Mouse (Mus musculus) gastrocnemius, postnatal 10 days (tissue): ENCODE measurements around the gene Flnb. TPM values are rescaled to one million over a fixed set of nuclear protein-coding genes. Genes with fewer than 3 reads are reported as not detected.
A peak's percentile ranks its signal among the peaks of the same experiment; 100 is the strongest.

Experiments used
- DNase-seq: peaks from one replicate; pipeline ENCODE4 v3.0.0; 2021; ENCODE audit warnings: mixed read lengths
- long read RNA-seq, 2 experiments: library from polyadenylated mRNA; stranded (forward); transcript quantifications; one replicate each; pipeline ENCODE4 v2.0.0; 2021
- total RNA-seq, 2 experiments: library from RNA; stranded (reverse); gene quantifications; 2 replicates each; pipeline ENCODE4 v1.2.3; 2021

Gene Flnb
- total RNA-seq: 10 to 100 TPM; 29.5 to 30.8 TPM
- long read RNA-seq, experiment 1, full-length matches to known transcripts: 1 of 12 reads
- long read RNA-seq, experiment 1, partial matches to known transcripts: 8 of 12 reads
- long read RNA-seq, experiment 1, other reads (novel, unspliced or antisense): 3 of 12 reads
- long read RNA-seq, experiment 2, partial matches to known transcripts: 8 of 11 reads
- long read RNA-seq, experiment 2, other reads (novel, unspliced or antisense): 3 of 11 reads

DNA sequence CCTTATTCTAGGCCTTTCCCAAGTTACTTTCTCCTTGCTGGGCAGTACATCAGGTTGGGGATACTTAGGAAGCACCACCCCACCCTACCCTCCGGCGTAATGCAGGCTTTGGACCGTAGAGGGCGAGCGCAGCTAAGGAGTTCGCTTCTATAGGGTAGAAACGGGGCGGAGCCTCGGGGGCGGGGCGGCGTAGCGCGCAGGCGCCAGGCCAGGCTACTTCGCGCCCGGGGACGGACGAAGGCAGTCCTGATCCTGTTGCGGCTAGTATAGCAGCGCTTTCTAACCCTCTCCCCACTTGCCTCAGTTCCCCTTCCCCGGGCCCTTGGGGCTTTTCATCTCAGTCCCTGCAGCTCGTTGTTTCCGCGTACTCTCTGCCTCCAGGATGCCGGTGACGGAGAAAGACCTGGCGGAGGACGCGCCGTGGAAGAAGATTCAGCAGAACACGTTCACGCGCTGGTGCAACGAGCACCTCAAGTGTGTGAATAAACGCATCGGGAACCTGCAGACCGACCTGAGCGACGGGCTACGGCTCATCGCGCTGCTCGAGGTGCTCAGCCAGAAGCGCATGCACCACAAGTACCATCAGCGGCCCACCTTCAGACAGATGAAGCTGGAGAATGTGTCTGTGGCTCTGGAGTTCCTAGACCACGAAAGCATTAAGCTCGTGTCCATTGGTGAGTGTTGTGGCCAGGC lies at the start of gene Flnb:
TSS of gene Flnb (plus strand) at position 188 of the 693 bp plus-strand sequence.
- peak; percentile 97 for DNase-seq

DNA sequence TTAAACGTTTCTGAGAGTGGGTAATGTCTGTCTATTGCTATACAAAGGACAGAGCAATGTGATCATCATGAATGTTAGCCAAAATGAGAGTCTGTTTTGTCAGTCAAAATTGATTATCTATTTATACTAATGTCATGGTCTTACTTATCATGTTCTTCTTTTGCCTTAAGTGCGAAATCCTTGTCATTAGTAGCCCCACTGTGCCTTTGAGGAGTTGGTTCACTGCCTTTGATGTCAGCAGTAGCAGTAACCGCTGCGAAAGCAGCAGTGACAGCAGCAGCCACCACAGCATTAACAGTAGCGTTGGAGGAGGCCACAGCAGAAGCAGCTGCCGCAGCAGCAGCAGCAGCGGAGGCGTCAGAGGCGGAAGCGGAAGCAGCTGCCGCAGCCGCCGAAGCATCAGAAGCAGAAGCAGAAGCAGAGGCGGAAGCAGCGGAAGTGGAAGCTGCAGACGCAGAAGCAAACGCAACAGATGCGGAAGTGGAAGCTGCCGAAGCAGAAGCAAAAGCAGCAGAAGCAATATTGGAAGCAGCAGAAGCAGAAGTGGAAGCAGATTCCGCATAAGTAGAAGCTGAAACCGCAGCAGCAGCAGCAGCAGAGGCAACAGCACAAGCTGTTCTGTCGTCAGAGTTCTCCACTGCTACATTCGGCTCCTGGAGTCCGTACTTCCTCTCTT lies 43.9 kb upstream of the Flnb start:
- DNase-seq: peak; percentile 23

DNA sequence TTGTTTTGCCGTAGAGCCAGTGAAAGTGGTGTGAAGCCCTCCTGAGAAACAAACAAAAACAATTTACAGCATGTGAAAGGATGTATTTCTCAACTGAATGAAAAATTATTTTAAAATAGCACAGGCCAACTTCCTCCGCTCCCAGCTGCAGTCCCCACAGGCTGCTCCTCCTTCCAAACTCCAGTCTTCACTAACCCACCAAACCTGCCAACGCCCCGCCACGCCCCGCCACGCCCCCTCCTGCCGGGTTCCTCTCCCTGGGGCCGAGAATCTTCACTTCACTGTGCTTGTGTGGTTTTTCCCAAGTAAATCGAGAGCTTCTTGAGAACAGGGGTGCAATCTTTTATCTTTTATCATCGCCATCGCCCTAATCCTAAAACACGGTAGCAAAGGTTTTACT lies 31.7 kb upstream of the Flnb start:
- DNase-seq: no peak

DNA sequence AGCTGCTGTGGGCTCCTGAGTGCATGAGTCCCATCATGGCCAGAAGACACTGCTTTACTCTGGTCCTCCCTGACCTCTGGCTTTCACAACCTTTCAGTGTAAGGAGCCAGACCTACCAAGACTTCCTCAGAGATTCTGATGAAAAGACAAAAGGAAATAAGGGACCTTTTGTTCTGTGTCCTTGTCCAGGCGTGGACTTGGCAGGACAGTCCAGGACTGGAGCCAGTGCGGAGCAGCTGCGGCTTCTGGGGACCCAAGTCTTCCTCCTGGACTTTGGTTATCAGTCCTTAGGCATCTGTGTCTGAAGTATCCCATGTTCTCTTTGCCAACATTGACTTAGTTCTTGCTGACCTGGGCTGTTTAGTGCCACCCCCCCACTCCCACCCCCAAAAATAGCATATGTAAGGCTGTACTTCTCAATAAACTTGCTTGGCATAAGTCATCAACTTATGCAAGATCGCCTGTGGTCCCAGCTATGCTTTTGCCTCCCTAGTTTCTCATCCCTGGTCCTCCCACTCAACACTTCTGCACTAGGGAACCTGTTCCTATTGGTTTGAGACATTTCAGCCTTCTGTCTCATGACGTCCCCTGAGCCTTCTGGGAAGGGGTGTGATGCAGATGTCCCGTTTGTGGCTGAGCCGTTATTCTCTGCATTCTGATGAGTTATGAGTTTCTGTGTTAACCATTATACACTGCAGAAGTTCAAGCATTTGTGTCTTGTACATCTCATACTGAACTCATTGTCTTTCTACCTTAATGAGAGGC lies 28.3 kb upstream of the Flnb start:
- no peak for DNase-seq

DNA sequence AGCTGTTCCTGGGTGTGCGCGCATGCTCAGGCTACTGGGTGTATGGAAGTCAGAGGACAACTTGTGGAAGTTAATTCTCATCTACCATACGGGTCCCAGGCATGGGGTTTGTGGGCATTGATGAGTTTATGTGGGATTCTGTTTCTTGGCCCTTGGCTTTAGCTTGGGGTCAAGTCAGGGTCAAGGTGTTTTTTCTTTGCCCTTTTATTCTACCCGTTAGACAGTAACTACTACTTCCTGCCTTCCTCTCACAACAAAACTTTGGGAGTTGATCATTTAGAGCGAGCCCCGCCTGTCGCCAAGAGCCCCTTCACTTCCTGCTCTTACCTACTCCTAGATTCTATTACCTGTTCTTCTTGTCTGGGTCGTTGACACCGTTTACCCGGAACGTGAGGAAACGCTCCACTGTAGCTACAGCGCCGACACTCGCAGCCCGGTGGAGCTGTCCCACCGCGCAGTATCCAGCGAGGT lies 26.7 kb upstream of the Flnb start:
- no peak for DNase-seq

DNA sequence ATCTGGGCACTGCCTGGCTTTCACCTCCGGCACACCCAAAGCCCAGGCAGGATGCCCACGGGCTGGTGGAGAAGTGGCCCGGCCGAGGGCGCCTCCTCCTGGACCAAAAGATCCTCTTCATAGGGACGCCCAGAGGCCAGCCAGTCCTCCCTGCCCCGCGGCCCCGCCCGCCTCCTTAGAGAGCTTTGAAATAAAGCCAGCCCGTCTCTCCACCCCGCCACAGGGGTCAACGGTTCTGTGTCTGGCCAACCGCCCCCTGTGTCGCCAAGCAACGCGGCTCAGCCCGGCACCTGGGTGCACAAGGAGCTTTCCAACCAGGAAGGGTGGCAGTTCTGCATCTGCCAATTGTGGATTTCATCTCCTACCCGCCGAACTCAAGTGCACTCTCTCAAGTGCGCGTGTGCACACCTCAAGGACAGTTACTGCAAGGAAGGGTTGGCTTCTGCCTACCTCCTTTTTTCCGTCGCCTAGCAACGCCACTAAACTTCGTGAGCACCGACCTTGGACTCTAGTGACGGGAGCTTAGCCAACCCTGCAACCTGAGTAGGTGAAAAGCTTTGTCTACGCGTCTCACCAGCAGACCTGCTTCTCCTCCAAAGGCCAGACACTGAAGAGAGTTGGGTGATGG lies 26.1 kb upstream of the Flnb start, which contains the start of gene Gm26661:
TSS of gene Gm26661 (plus strand) at position 56 of the 628 bp plus-strand sequence.
- DNase-seq: peak; percentile 70

DNA sequence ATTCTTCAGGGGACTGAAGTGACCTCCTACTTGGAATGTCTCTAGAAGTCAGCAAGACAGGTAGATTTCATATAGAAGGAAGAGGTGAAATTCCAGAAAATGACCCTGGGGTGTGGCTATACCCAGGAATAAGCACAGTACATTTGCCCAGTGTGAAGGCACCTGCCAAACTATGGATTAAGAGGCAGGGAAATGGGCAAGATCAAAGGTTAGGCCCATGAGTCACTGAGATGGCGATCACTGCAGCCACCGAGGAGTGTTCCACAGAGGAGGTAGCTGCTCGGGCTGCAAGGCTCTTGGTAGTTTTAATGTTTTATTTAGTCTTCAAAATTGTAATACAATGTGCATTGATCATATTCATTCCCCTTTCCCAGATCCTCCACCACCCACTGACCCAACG lies 21.8 kb upstream of the Flnb start:
- no peak for DNase-seq

DNA sequence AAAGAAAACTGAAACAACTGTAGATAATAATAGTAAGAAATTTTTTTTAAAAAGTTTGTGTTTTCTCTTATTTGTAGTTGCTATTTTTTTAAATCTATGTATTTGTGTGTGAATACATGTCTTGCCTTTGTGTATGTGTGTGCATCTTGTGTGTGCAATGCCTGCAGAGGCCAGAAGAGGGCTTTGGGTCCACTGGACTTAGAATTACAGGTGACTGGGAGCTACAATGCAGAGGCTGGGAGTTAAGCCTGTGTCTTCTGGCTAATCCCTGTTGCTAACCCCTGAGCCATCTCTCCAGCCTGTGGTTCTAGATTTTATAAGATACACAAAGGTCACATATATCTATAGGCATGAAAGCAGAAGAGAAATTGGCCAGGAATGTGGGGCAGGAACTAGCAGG lies 17.1 kb upstream of the Flnb start:
- DNase-seq: no peak

DNA sequence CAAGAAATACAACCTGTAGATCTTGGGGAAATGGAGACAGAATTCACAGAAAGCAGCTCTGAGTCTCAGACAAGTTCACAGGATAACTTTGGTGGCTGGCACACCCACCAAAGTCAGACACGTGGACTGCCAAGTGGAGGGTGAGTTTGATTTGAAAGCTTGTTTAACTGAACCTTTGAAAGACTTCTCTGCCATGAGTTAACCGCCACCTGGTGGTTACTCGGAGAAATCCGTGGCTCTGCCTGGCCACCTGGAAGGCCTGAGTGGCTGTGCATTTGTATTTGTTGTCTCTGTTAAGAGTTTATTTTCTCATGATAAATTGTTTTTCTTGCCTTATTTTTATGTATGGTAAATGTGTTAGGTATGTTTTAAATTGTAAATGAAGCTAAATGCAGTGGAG lies 15.9 kb upstream of the Flnb start:
- peak; percentile 34 for DNase-seq

DNA sequence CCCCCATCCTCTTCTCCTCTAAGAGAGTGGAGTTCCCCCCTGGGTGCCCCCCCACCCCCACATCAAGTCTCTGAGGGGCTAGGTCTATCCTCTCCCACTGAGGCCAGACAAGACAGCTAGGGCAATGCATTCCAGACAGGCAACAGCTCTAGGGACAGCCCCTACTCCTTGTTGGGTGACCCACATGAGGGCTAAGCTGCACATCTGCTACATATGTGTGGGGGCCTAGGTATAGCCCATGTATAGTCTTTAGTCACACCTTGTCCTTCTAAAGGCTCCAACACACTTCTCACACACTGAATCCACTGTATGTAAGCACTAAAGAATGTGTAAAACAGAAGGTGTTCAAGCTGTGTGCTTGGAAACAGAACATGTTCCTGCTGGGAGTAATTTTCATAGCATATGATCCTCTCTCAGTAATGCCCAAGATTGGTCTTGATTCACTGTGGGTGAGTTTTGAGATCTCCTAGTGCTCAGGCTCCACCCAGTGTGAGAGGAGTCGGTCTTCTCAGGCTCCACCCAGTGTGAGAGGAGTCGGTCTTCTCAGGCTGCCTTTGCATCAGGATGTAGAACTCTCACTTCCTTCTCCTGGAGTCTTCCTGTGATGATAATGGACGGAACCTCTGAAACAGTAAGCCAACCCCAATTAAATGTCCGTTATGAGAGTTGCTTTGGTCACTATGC lies 13.7 kb upstream of the Flnb start:
- DNase-seq: no peak

DNA sequence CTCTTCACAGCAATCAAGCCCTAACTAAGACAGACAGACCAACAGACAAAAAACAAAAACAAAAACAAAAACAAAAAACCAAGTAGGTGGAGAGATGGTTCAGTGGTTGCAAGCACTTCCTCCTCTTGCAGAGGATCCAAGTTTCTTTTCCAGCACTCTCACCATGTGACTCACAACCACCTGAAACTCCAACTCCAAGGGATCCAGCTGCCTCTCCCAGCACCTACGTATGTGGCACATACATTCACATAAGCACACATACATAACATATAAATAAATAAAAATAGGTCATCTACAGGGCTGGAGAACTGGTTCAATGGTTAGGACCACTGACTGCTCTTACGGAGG lies 13.2 kb upstream of the Flnb start:
- DNase-seq: no peak

DNA sequence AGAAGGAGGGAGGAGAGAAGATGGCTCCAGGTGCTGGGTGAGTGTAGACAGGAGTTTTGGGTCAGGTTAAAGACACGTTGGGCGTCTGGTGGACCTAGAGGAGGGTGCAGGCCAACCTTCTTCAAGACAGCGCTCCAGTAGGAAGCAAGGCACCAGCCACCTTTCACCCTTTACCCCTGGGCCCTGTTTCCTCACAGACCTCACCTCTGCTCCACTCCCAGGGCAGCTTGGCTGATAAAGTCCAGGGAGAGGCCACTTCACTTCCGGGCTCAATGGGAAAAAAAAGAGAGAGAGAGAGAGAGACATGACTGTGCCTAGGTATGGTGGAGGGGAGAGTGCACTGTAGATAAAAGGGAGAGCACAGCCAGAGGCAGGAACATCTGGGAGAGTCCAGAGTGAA lies 10.0 kb upstream of the Flnb start:
- no peak for DNase-seq

DNA sequence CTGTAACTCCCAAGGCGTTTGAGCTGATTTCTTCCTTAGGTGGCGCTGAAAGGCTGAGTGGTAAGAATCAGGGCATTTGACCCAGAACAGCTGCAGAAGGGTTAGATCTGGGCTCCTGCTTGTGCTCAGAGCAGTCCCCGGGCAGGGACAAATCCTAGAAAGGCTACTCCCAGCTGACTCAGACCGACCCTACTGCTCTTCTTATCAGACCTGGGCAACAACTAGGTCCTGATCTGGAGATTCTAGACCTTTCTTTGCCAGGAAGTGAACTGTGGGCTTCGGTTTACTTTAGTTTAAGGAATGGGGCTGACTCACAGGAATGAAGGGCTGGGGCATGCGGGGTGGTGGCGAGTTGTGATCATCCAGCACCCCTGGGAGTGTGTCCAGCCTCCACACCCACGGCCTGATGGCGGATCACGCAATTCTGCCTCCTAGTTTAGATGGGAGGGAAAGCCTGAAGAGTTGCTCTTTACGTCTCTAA lies 9.2 kb upstream of the Flnb start:
- no peak for DNase-seq

DNA sequence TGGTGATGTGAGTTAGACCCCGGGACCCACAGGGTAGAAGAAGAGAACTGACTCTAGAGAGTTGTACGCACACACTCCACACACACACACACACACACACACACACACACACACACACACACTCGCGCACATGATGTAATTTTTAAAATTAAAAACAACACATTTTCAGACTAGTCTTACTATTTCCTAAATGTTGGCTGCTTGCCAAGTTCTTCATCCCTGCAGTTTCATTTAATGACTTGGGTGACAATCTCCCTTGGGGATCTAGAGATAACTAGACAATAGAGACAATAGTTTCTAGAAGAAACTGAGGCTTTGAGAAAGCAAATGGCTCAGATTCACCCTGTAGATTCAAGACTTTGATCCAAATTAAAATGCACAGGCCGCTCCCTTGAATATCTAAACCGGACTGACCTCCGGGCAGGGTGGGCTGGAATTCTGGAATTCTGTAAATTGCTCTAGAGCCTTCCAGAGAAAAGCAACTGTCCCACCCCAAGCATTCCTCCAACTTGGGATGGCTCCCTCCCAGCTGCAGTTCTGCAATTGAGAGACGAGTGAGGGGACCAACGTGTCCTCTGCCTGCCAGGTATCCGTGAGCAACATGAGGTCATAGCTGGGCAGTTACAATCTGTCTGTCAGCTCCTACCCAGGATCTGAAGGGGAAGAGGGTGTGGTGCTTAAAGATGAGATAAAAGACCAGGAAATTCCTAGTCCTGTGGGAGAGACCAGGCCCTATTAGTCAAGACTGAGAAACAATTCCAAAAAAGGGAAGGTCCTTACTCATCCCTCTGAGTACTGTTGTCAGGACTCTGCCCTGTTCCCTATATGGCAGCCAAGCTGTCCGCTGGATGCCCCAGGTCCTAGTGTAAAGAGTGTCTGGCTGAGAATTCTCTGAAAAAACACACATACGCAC lies 8.5 kb upstream of the Flnb start:
- no peak for DNase-seq

DNA sequence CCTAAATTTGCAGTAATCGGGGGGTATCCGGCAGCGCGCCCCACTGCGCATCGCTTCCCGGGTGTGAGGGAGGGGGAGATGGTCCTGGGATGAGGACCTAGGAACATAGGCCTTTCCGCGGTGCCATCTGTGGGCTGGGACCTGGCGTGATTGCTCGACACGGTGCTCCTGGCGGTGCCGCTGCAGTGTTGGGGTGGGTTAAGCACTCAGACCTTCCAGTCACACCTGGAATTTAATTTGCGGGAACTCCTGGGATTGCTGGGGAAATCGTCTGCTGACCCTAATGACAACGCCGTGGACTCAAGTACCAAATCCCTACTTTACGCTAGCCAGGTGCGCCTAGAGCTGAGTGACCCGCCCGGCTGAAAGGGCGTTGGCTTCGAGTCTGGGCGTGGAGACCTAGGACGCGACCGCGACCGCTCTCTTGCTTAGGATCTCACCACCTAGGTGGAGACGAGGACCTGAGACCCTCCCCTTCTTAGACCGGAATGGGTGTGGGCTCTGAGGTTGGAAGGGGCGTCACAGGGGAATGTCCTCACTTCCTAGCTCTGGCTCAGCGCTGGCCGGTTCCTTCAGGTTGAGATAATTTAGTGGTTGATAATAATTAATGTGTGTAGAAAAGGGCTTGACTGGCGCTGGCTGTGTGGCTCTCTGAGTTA lies 835 bp downstream of the Flnb start:
- peak; percentile 14 for DNase-seq

DNA sequence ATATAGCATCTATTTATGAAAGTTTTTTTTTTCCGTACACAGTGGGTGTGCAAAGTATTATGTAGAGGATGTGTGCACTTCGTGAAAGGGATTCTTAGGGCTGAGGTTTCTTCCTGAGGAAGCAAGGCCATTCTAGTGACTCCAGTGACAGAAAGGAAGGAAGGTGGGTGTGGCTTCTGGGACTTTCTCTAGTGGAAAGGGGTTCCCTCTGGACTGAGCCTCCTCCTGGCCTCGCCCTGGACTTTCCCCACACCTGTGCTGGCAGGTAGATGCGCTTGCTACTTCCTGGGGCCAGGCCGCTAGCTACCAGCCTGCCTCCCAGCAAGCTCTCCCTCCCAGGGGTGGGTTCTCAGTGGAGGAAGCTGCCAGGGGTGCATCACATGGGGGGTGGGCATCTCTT lies 1.7 kb downstream of the Flnb start:
- no peak for DNase-seq

DNA sequence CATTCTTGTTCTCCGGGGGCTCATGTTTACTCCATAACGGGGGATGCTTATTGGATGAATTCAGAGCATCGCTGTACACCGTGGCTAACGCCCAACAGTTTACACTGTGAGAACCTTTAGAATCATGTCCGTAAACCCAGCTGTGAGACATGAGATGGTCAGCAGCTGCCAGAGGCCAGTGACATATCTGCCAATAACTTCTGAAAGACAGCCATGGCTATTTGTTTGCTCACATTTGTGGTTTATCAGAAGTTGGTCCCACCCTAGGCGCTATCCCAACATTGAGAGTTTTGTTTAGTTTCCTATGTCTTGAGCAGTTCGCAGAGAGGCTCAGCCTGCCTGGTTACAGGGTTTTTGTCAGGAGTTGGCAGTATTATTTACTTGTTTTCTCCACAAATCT lies 3.6 kb downstream of the Flnb start:
- DNase-seq: no peak

DNA sequence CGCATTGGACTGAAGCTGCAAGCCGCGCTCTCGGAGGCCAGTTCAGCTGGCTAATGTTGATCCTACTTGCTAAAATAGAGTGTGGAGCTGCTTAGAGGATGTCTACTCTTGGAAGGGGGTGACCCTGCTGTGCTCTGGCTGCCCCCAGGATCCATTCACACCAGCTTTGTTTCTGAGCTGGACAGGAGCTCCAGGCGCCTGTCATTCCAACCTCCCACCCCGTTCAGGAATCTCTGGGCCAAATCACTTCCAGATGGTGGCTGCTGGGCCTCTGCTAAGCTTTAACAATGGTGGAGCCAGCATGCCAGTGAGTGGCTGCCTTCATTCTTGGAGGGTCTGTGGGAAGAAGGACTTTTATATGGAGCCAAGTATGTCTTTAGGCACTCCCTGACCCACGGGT lies 4.9 kb downstream of the Flnb start:
- DNase-seq: peak; percentile 23

DNA sequence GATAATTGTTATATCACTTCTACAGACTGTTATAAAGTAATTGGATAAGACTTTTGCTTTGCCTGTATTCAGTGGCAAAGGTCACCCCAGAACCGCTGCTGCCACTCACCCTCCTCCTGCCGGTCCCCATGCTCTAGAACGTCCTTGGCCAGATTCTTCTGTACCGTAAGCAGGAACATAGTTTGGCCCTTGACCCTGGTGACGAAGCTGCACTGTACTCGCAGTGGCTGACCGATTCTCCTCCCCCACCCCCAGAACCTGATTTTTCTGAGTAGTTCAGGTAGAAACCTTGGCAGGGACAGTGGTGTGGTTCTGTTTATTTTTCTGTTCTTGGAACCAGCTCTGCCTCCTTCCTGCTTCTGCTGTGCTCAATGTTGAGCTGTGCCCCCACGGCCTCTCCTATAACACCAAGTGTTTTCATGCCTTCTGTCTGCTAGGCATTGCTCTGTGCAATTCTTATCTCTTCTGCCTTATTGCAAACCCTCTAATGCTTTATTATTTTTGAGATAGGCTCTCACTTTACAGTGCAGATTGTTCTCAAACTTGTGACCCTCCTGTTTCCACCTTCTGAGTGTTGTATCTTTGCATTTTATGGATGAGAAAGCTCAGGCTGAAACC lies 7.0 kb downstream of the Flnb start:
- no peak for DNase-seq
